Mouse (Mus musculus) megakaryocyte, embryonic 14.5 days (primary cell): ENCODE measurements around the gene Hebp1.

Experiments
- FLI1 ChIP-seq: IDR thresholded peaks from 2 replicates; pipeline ENCODE4 v1.6.1; 2012; ENCODE audit warnings: low read length, inconsistent platforms, mixed read lengths
- GATA1 ChIP-seq: IDR thresholded peaks from 3 replicates; pipeline ENCODE4 v1.6.1; 2012; ENCODE audit warnings: mixed read lengths, low read length, inconsistent platforms, borderline replicate concordance

- TF ChIP-seq GATA1 (no peak), FLI1 (no peak)
These were observed 104.9 kb downstream of the Hebp1 start for GRCm38 (mm10) chr6:135092798-135093470.
